ENCODE assay signal across 8 mouse cellular contexts in the genomic region with DNA sequence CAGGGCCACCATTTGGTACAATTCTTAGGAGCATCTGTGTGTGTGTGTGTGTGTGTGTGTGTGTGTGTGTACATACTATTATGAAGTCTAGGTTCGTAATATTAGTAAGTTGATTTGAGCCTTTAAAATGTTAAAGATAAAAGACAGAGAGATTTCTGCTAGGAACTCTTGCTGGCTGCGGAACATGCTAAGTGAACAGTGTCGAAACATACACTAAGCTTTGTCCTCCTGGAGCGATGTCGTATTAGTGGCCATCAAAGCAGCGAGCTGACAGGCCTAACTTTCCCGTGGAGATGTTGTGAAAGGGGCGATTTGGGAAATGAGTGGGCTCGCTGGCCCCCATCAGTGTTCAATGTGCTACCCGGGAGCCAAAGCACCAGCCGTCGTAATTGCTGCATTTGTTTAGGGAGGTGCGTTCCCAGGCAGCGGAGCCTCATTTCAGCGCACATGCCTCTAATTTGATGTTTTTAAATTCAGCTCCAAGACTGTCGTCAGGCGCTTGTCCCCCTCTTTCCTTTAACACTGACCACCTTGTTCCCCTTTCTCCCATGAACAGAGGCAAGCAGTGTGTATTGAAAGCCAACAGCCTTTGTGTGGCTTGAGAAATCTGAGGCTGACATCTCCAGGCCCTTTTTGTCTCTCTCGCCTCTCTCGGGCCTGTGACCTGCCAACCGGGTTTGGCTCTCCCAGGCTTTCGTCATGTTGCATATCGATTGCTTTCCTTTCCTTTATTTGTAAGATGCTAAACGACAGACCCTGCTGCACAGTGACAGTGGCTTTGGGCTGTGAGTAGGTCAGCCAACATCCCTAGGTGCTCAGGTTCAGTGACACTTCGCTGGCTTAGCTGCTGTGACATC.
A peak's percentile ranks its signal among the peaks of the same experiment; 100 is the strongest.
DNase-seq lines count a peak whose midpoint lies in the region; ATAC-seq lines count a peak whose summit lies in the region.

No protein-coding gene starts in this region.

- 17% methylated on average over 24 of the region's 24 CpGs for whole genome bisulfite sequencing in hindbrain, embryonic 14.5 days

- H3K9me3 ChIP-seq in hindbrain, embryonic 14.5 days (ENCODE audit: control insufficient read depth, low read length) = no peaks in the 10 kb centered on the region

- peak overlapping the region; percentile 68 for H3K27ac ChIP-seq in hindbrain, embryonic 14.5 days

- H3K36me3 ChIP-seq in hindbrain, embryonic 14.5 days (replicated peaks; ENCODE audit: control insufficient read depth, insufficient read depth) = no peaks in the 10 kb centered on the region

- DNase-seq in cerebellum, adult 11-12 months = peak; percentile 7
- DNase-seq in cerebellum, adult 18-20 months = no peak
- peak; percentile 62 for DNase-seq in hindbrain, embryonic 14.5 days (ENCODE audit: low spot score)
- peak; percentile 29 to 44 for DNase-seq in lung, adult 18-20 months
- peak; percentile 55 for DNase-seq in retina, postnatal 1 day
- no peak for DNase-seq in kidney, postnatal 10 days
- DNase-seq in urinary bladder, adult 2 months (ENCODE audit: low spot score) = no peak

- H3K4me1 ChIP-seq in hindbrain, embryonic 14.5 days (replicated peaks; ENCODE audit: control insufficient read depth, insufficient read depth, low read length) = peaks cover 27% of the 10 kb centered on the region

- H3K9ac ChIP-seq in hindbrain, embryonic 14.5 days = peak overlapping the region; percentile 12; the same call in 1 of the 2 replicates

- H3K27me3 ChIP-seq in hindbrain, embryonic 14.5 days (ENCODE audit: control insufficient read depth, insufficient read depth, low read length) = no peaks in the 10 kb centered on the region

- H3K4me2 ChIP-seq in hindbrain, embryonic 14.5 days (replicated peaks) = 0 out of 2 replicates have a peak overlapping the region, but pooled peaks have one; percentile 9

- ATAC-seq in hindbrain, embryonic 14.5 days (ENCODE audit: low FRiP score) = peak; percentile 78
- ATAC-seq in erythroid progenitor cell, adult 5-6 weeks (replicated peaks; ENCODE audit: low FRiP score, poor library complexity, severe bottlenecking) = no peak

- H3K4me3 ChIP-seq in hindbrain, embryonic 14.5 days (replicated peaks; ENCODE audit: low read length) = no peak overlapping the region

Comparison
In these comparisons a context has a peak if more than half of its experiments do, and no peak if none do; other contexts are left out.
1. DNase-seq: peak in cerebellum, adult 11-12 months (single experiment), hindbrain, embryonic 14.5 days (single experiment), lung, adult 18-20 months (2 of 2) and retina, postnatal 1 day (single experiment); none in cerebellum, adult 18-20 months (0 of 2), kidney, postnatal 10 days (single experiment) and urinary bladder, adult 2 months (single experiment).